Mouse (Mus musculus): ENCODE data around the gene Alpl. TPM values are rescaled to one million over a fixed set of nuclear protein-coding genes. Genes with fewer than 3 reads are reported as not detected.

Gene Alpl
- total RNA-seq, 2 experiments from 2014 or later = not detected

DNA sequence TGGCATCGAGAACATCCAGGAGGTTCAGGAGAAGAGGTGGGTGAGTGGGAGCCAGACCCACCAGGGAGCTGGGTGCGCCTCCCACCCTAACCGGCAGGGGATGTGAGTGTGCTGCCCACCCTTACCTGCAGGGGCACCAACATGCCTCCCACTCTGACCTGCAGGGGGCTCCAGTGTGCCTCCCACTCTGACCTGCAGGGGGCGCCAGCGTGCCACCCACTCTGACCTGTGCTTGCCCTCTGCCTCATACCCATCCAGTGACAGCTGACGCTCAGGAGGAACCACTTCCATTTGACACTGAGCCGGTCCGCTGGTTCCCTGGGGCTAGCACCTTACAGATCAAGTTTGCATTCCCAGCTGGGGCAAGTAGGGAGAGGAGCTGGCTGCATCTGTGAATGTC is 71.4 kb downstream of the Alpl start:
- ATAC-seq (replicated peaks; ENCODE audit: low FRiP score, low TSS enrichment, poor library complexity, severe bottlenecking) = peak; percentile 46

DNA sequence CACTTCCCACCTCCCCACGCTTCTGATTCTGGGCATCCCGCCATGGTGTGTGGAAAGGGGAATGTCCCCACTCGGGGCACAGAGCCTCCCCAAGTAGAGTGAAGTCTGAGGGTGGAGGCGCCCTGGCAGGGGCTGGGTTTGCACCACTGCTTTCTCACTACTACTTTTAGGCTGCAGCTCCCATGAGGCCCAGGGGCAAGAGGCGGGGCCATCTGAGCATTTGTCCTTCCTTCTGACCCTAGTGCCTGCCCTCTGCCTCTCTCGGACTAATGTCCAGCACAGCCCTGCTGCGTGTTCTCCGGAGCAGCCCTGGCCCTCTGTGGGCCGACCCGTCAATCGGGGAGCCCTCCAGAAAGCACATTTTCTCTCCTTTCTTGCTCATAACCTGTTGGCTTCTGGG is 72.0 kb downstream of the Alpl start:
- ATAC-seq (replicated peaks; ENCODE audit: low FRiP score, low TSS enrichment, poor library complexity, severe bottlenecking) = no peak

DNA sequence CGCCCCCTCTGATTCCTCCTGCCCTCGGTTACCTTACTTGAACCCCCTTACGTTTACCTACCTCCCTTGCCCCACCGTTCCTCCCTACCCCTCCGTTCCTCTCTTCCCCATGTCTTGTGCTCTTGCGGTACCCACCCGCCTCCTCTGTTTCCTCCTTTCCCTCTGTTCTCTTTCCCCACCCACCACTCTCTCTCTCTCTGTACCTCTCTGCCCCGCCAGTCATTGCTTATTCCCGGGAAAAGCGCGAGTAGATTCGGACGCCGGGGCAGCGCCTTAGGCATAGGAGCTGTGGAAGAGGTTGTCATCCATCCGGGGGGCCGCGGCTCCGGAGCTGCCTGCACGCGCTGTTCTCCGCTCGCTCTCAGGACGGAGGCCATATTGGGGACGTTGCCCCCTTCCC is 72.7 kb downstream of the Alpl start:
- ATAC-seq (replicated peaks; ENCODE audit: low FRiP score, low TSS enrichment, poor library complexity, severe bottlenecking) = no peak

DNA sequence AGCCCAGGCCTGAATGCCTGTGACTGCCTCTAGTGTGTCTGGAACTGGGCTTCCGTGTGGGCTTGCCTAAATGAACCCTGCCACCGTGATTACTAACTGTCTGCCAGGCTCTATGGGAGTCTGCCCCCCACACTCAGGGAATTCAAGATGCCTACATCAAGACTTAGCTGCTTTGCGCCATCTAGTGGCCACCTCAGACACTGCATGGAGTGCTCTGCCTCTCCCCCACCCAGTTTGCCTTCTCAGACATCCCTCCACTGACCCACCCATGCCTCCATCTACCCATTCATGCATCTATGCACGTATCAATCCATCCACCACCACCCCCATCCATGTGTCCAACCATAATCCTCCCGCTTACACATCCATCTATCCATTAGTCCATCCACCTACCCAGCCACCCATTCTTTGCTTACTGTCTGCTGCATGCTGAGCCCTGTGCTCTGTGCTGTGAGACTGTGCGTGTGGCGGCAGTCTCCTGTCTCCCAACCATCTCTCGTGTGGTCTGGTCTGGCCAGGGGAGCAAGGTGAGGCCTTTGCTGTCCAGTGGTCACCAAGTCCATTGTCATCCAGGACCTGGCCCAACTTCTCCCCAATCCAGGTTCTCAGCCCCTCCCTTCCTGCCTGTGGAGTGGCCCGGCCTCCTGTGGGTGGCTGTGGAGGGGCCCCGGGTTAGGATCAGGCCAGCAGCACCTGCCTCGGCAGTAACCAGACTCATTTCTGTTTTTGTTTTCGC is 73.3 kb downstream of the Alpl start:
- ATAC-seq (replicated peaks; ENCODE audit: low FRiP score, low TSS enrichment, poor library complexity, severe bottlenecking) = peak; percentile 39; the same call in 1 of the 2 replicates

DNA sequence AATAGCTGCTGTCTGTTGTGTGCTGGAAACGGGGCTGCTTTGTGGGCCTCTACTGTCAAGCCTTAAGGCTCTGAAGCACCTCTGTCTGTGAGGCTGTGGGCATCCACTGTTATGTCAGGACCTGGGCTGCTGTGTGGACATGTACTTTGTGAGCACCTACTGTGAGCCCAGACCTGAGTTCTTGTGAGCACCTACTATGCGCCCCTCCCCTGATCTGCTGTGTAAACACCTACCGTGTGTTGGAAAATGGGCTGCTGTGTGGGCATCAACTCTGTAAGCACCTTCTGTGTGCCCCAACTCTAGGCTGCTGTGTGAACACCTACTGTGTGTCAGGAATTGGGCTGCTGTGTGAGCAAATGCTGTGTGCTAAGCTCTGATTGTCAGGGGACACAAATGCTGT is 74.0 kb downstream of the Alpl start:
- ATAC-seq (replicated peaks; ENCODE audit: low FRiP score, low TSS enrichment, poor library complexity, severe bottlenecking) = no peak

DNA sequence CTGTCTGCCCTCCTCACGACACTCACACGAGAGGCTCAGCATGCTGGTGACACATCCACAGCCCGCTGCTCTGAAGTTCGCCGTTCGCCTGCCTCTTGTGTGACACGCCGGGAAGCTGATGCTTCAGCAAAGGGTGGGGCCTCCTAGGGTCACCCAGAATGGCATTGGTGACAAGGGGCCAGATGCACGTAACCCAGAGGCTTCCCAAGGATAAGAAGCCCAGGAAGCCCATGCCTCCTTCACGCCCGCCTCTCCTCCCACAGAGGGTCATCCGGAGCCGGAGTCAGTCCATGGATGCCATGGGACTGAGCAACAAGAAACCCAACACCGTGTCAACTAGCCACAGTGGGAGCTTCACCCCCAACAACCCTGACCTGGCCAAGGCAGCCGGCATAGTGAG is 74.6 kb downstream of the Alpl start:
- no peak for ATAC-seq (replicated peaks; ENCODE audit: low FRiP score, low TSS enrichment, poor library complexity, severe bottlenecking)

DNA sequence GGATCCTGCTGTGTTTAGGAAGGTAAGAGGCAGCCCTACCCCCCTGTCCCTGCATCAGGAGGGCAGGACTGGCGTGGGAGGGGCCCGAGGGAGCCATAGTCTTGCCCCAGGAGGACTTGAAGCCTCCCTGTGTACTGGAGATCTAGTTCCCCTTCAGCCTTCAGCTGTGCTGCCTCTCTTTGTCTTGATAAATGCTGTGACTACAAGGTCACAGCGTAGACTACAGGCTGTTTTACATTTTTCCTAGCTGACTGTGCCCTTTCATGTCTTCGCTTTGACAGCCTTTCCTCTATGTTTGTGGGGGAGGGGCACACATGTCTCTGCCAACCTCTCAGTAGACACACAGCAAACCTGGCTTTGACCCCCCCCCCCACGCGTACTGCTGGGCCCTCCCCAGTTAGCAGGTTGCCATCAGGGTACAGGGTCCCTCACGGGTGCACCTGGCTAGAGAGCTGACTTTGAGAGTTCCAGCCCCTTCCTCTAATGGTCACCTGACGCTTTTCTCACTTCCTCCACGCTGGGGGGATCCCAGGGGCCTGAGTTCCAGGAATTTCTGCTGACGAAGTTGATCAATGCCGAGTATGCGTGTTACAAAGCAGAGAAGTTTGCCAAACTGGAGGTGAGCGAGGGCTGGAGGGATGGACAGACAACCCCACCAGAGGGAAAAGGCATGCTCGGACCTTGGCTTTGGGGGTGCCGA is 76.7 kb downstream of the Alpl start:
- no peak for ATAC-seq (replicated peaks; ENCODE audit: low FRiP score, low TSS enrichment, poor library complexity, severe bottlenecking)

DNA sequence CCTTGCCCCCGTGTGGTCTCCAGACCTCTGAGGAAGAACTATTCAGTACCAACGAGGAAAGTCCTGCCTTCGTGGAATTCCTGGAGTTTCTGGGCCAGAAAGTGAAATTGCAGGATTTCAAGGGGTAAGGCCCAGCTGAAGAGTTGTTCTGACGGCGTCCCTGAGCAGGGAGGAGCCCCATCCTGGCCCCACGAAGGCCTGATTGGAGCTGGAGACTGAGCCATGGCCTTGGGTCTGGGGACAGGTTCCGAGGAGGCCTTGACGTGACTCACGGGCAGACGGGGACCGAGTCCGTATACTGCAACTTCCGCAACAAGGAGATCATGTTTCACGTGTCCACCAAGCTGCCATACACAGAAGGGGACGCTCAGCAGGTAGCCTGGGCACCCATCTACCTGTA is 78.5 kb downstream of the Alpl start:
- ATAC-seq (replicated peaks; ENCODE audit: low FRiP score, low TSS enrichment, poor library complexity, severe bottlenecking) = no peak

DNA sequence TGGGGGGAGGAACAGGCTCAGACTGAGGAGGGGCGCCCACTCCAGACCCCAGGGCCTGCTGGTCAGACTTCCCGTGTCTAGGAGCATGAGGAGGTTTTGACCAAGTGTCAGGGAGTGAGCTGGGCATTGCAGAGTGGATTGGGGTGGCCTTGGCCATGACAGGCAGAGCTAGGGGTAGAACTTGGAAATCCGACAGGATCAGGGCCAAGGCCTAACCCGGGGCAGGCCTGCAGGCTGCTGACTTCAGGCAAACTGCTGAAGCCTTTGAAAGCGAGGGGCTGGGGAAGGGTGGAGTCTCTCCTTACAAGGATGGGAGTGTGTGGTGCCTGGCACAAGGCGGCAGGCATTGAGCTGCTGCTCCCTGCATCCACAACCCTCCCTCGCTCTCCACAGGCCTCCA is 79.2 kb downstream of the Alpl start:
- no peak for ATAC-seq (replicated peaks; ENCODE audit: low FRiP score, low TSS enrichment, poor library complexity, severe bottlenecking)

DNA sequence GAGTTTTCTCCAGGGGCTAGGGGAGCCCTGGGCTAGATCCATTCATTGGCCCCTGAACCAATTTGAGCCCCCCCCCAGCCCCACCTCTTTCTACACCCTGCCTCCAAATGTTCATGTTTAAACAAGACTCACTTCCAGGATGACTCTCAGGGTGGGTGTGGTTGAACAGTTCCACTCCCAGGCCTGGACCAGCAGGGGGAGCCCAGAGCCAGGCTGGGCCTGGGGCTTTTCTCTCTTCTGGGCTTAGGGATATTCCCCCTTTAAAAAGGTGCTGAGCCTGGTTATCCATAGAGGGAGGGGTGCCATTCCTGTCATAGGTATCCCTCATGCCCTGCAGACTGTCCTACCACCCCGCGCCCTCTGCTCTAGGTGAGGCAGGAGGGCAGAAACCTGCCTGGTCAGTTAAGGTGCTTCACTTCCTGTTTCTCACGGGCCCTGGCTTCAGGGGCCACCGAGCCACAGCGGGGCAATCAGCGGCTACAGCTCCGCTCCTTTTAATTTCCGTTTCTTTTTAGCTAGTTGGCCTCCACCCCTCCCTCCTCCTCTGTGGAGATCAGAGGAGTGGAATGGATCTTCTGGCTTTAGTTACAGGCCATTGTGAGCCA is 82.1 kb downstream of the Alpl start:
- peak; percentile 59 for ATAC-seq (replicated peaks; ENCODE audit: low FRiP score, low TSS enrichment, poor library complexity, severe bottlenecking)

DNA sequence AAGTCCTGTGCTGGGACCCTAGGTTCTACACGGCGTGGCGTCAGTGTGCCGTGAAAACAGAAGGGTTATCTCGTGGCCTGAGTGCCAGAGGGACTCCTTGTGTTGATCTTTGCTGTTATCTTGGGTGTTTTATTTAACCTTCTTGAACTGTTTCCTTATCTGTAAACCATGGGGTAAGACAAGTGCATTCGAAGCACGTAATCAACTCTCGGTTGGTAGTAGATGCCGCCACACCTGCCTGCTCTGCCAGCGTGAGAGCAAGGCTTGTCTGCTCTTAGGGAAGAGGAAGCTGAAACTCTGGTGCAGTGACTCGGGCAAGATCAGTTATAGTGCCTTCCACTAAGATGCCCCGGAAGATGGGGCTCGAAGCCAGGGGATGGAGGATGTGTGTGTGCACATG is 83.2 kb downstream of the Alpl start:
- peak; percentile 51 for ATAC-seq (replicated peaks; ENCODE audit: low FRiP score, low TSS enrichment, poor library complexity, severe bottlenecking)

DNA sequence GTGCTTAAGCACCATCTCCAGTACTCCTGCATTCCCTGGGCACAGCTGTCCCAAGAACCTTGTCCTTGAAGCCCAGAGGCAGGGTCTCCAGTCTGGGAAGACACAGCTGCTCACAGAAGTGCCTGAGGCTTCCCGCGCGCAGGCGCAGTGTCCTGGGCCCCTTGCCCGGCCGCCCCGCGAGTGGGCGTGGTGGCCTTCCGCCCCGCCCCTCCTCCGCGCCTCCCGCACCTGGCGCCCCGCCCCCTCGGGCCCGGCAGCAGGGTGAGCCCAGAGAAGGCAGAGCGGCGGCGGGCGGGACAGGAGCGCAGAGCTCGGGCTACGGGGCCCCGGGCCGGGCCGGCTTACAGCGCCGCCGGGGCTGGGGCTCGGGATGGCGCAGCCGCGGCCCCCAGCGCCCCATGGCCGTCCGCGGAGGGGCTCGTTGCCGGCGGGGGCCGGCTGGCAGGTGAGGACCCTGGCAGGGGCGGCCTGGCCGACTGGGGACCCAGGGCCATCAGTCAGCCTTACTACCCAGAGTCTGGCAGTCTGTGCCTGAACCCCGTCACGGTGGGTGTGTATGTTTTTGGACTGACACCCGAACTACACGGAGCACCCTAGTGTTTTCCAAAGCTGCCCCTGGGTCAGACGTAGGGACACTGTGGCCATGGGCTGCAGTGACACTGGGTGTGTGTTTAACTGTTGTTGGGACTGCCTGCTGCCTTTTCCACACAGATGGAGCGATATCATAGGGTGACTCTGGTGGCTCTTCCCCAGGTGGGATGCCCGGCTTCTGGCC is 88.8 kb downstream of the Alpl start:
- peak; percentile 79 for ATAC-seq (replicated peaks; ENCODE audit: low FRiP score, low TSS enrichment, poor library complexity, severe bottlenecking)

DNA sequence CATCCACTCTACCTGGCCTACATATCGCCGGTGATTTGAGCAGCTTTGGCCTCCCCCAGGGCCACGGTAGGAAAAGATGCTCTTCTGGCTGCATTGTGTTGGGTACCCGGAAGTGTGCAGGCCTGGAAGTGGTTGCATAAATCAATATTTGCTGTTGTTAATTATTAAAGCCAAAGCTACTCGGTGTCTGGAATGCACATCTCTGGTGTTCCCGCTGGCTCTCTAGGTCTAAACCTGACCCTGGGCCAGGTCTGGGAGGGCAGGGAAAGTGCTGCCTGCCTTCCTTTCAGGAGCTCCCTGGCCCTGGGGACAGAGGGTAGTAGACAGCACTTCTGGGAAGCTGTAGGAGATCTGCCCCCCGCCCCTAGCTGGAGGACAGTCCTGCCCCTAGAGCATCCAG is 89.7 kb downstream of the Alpl start:
- no peak for ATAC-seq (replicated peaks; ENCODE audit: low FRiP score, low TSS enrichment, poor library complexity, severe bottlenecking)

DNA sequence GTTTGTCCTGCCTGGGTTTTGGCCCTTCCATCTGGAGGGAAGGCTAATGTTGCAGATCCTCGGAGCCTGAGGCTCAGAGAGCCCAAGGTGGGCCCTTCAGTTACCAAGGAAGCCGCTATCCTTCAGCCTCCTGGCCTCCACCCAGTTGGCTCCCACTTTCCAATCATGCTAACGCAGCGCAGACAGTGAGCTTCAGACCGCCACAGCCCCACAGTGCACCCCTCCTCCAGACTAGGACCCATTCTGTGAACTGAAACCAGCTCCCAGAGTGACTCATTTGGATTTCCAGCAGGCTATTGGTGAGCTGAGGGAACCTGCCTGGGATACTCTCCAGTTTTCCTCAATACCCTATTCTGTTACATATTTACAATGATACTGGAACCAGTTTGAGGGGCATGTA is 90.8 kb downstream of the Alpl start:
- no peak for ATAC-seq (replicated peaks; ENCODE audit: low FRiP score, low TSS enrichment, poor library complexity, severe bottlenecking)

DNA sequence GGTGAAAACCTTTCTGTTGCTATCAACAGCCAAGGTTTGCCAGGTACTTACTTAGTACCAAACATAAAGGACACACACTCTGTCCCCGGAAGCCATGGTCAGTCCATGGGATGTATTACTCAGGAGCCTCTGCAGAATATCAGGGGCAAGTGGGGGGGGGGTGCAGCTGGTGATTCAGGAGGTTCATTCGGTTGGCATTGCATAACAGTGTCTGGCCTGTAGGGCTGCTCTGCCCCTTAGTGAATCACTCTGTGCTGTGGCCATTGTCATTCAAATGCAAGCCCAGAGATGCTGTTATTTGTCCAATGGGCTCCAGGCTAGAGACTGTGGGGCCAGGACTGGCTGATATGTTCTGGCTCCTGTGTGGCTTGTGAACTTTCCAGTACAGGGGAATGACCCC is 91.6 kb downstream of the Alpl start:
- ATAC-seq (replicated peaks; ENCODE audit: low FRiP score, low TSS enrichment, poor library complexity, severe bottlenecking) = no peak

DNA sequence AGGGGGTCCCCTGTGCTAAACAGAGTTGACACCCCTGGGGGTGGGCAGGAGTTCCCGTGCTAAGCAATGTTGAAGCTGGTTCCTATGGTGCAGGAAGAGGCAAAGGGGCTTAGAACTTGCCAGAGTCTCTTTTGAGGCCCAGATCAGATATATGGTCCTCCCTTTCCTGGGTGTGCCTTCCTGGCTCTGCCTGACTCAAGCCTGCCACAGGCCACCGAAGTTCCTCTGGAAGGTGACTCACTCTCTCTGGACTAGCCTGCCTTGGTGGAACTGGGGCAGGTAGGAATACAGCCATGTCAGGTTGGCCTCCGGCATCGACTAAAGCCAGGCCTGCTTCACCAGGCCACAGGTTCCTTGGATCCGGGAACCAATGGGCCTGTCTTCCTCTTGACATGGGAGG is 93.1 kb downstream of the Alpl start:
- no peak for ATAC-seq (replicated peaks; ENCODE audit: low FRiP score, low TSS enrichment, poor library complexity, severe bottlenecking)

DNA sequence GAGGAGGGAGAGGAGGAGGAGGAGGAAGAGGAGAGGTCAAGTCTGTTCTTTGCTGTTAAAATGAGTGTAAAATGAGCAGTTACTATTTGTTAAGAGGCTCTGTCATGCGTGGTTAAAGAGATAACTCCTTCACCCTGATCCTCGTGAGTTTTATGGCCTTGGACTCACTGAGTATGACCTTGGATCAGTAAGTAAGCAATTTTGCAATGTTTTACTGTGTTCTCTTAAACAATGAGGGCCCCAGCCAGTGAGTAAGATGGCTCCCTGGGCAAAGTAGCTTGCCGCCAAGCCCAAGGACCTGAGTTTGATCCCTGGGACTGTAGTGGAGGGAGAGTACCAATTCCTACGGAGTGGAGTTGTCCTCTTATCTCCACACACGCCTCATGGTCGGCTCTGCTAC is 95.2 kb downstream of the Alpl start:
- no peak for ATAC-seq (replicated peaks; ENCODE audit: low FRiP score, low TSS enrichment, poor library complexity, severe bottlenecking)

DNA sequence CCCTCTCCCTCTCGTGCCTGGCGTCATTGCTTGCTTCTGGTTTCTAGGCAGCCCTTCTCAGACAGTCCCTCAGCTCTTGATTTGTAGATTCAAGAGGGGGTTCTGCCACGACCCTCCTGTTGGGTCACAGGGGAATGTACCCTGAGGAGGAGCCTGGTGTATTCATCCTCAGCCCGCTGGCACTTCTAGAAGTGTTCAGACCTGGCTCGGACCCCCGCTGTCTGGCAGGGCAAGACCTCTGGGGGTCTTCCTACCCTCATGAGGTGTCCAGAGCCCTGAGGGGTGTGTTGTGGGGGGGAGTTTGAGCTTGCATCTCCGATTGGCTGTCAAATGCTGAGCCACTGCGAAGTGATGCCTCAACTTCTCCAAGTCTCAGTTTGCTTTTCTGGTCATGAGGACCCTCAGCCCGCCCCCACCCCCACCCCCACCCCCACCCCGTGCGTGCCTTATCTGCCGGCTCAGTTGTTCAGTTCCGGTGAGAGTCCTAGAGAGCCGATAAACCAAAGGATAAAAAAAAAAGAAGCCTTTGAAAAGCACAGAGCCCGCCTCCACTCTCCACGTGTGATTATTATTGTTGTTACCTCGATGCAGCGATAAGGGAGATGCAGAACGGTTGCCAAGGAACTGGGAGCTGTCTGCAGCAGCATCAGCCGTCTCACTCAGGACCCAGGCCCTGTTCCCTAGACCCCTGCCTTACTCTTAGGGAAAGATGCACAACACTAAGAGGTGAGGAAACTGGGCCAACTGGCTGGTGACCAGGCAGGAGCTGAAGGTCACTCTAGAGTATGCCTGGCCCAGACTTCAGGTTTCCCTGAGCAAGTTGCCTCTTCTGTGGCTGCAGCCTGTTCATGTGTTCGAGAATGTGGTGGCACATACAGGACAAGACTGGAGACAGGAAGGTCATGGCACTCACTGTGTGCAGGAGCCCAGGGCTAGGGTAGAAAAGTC is 96.6 kb downstream of the Alpl start:
- ATAC-seq (replicated peaks; ENCODE audit: low FRiP score, low TSS enrichment, poor library complexity, severe bottlenecking) = no peak

Measured in megakaryocyte-erythroid progenitor cell, adult 5-6 weeks (primary cell).